Mouse (Mus musculus) E14TG2a.4 (cell line): ENCODE data around the gene Plekhg2.
"Not testable (repeated sequence)": the region's sequence is repeated elsewhere in the genome, so short reads cannot be mapped to it uniquely, and the experiment has no call there.

Experiments used
- H3K27me3 ChIP-seq: 2 replicates; pipeline ENCODE4 v1.6.1; 2014; ENCODE audit warnings: low read length, control low read depth; ENCODE audit not compliant: insufficient read depth
- H3K36me3 ChIP-seq: 2 replicates; pipeline ENCODE4 v1.6.1; 2014; ENCODE audit warnings: low read length, control low read depth; ENCODE audit not compliant: insufficient read depth
- H3K4me1 ChIP-seq: replicated peaks from 2 replicates; pipeline ENCODE4 v1.6.1; 2014; ENCODE audit warnings: low read depth, low read length, control low read depth
- H3K4me3 ChIP-seq: replicated peaks from 2 replicates; pipeline ENCODE4 v1.5.1; 2014; ENCODE audit warnings: mild to moderate bottlenecking, low read length
- H3K9me3 ChIP-seq: 2 replicates; pipeline ENCODE4 v1.6.1; 2014; ENCODE audit warnings: low read length, control low read depth
- CTCF ChIP-seq: conservative IDR thresholded peaks from 2 replicates; pipeline ENCODE4 v1.5.1; 2014; ENCODE audit warnings: low read length
- NANOG ChIP-seq: IDR thresholded peaks from 2 replicates; pipeline ENCODE4 v1.6.1; 2014; ENCODE audit warnings: borderline replicate concordance, low read length, mixed read lengths
- POU5F1 ChIP-seq: IDR thresholded peaks from 2 replicates; pipeline ENCODE4 v1.6.1; 2014; ENCODE audit warnings: low read length, borderline replicate concordance

Plekhg2 gene

GRCm38 (mm10) chr7:28398696-28399340 is 26.4 kb upstream of the Plekhg2 start:
- Histone ChIP-seq H3K9me3 (no peaks in the 10 kb centered on the region), H3K4me3 (no peak overlapping the region), H3K4me1 (peaks cover 40% of the 10 kb centered on the region), H3K27me3 (no peaks in the 10 kb centered on the region), H3K36me3 (peaks cover 95% of the 10 kb centered on the region)
- TF ChIP-seq CTCF (no peak), NANOG (no peak), POU5F1 (no peak)

- TF ChIP-seq NANOG (no peak), CTCF (peak; percentile 84)
- Histone ChIP-seq H3K27me3 (no peaks in the 10 kb centered on the region), H3K9me3 (no peaks in the 10 kb centered on the region), H3K36me3 (peaks cover 87% of the 10 kb centered on the region), H3K4me1 (peaks cover 46% of the 10 kb centered on the region), H3K4me3 (no peak overlapping the region)
These were observed 25.6 kb upstream of the Plekhg2 start for GRCm38 (mm10) chr7:28398000-28398399.

- H3K9me3 ChIP-seq, result no peaks in the 10 kb centered on the region
- TF ChIP-seq CTCF (no peak), NANOG (no peak), POU5F1 (no peak)
- peaks cover 69% of the 10 kb centered on the region for H3K36me3 ChIP-seq
These were observed 23.0 kb upstream of the Plekhg2 start for GRCm38 (mm10) chr7:28395425-28395824.

GRCm38 (mm10) chr7:28393272-28393951 is 21.0 kb upstream of the Plekhg2 start:
- H3K4me1 ChIP-seq, result peaks cover 45% of the 10 kb centered on the region
- H3K4me3 ChIP-seq, result peak overlapping the region; percentile 99
- H3K9me3 ChIP-seq, result no peaks in the 10 kb centered on the region
- no peak for TF ChIP-seq POU5F1
- no peak for TF ChIP-seq CTCF
- no peak for TF ChIP-seq NANOG
- H3K36me3 ChIP-seq, result peaks cover 69% of the 10 kb centered on the region
- no peaks in the 10 kb centered on the region for H3K27me3 ChIP-seq

More at GRCm38 (mm10) chr7:28395425-28395824, 23.0 kb upstream of the Plekhg2 start:
- Histone ChIP-seq H3K4me1 (peaks cover 43% of the 10 kb centered on the region), H3K27me3 (no peaks in the 10 kb centered on the region), H3K4me3 (no peak overlapping the region)

- no peak for TF ChIP-seq CTCF
- no peak for TF ChIP-seq POU5F1
- no peak for TF ChIP-seq NANOG
- Histone ChIP-seq H3K4me3 (peak within 1 kb of the TSS; percentile 99), H3K27me3 (no peaks in the 10 kb centered on the region), H3K4me1 (peaks cover 45% of the 10 kb centered on the region), H3K36me3 (peaks cover 69% of the 10 kb centered on the region), H3K9me3 (no peaks in the 10 kb centered on the region)
These were observed 20.3 kb upstream of the Plekhg2 start, which contains the start of the genes Med29 and Paf1 for GRCm38 (mm10) chr7:28392429-28393271. TSS of gene Med29 (minus strand) at chr7:28392708. TSS of gene Paf1 (plus strand) at chr7:28392951.

GRCm38 (mm10) chr7:28390331-28390730 is 17.9 kb upstream of the Plekhg2 start:
- TF ChIP-seq CTCF, result no peak
- no peak for TF ChIP-seq POU5F1
- no peak for TF ChIP-seq NANOG
- Histone ChIP-seq H3K36me3 (peaks cover 67% of the 10 kb centered on the region), H3K4me3 (no peak overlapping the region), H3K9me3 (no peaks in the 10 kb centered on the region), H3K4me1 (peaks cover 55% of the 10 kb centered on the region), H3K27me3 (no peaks in the 10 kb centered on the region)

GRCm38 (mm10) chr7:28387384-28387783 is 15.0 kb upstream of the Plekhg2 start:
- not testable (repeated sequence) for H3K4me3 ChIP-seq, H3K27me3 ChIP-seq, H3K9me3 ChIP-seq
- H3K4me1 ChIP-seq, result peaks cover 73% of the 10 kb centered on the region
- H3K36me3 ChIP-seq, result peaks cover 72% of the 10 kb centered on the region

GRCm38 (mm10) chr7:28386877-28387276 is 14.5 kb upstream of the Plekhg2 start:
- H3K9me3 ChIP-seq, H3K27me3 ChIP-seq, H3K4me3 ChIP-seq: not testable (repeated sequence)
- Histone ChIP-seq H3K4me1 (peaks cover 76% of the 10 kb centered on the region), H3K36me3 (peaks cover 72% of the 10 kb centered on the region)

GRCm38 (mm10) chr7:28386462-28386861 is 14.1 kb upstream of the Plekhg2 start:
- no peak overlapping the region for H3K4me3 ChIP-seq
- H3K36me3 ChIP-seq, result peaks cover 72% of the 10 kb centered on the region
- TF ChIP-seq NANOG (no peak), POU5F1 (no peak), CTCF (peak; percentile 49)
- H3K9me3 ChIP-seq, result no peaks in the 10 kb centered on the region
- peaks cover 76% of the 10 kb centered on the region for H3K4me1 ChIP-seq
- no peaks in the 10 kb centered on the region for H3K27me3 ChIP-seq
